Mouse (Mus musculus) cerebellum, adult 18-20 months (tissue): Measurements from ENCODE around the gene Mfn1.
A peak's percentile ranks its signal among the peaks of the same experiment; 100 is the strongest.

ENCODE experiments used
- DNase-seq, 2 experiments: peaks; one replicate each; pipeline ENCODE4 v3.0.0; 2021

Mfn1 gene

GRCm38 (mm10) chr3:32614786-32615185 is 85.5 kb downstream of the Mfn1 start:
- DNase-seq, result no peak

- DNase-seq, result no peak
Measured at GRCm38 (mm10) chr3:32615376-32615775, 86.1 kb downstream of the Mfn1 start.

DNA sequence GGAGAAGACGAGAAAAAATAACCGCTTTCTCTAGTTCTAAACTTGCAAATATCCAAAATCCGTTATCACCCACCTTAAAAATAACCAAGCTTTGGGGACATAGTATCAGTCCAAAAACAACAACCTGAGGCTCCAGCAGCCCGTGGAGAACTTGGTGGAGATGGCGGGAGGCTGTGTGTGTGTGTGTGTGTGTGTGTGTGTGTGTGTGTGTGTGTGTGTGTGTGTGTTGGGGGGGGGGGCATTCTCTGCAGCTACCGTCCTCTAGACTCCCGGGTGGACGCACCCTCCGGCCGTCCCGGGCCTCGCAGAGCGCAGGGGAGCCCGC is 86.7 kb downstream of the Mfn1 start:
- DNase-seq, result no peak

DNA sequence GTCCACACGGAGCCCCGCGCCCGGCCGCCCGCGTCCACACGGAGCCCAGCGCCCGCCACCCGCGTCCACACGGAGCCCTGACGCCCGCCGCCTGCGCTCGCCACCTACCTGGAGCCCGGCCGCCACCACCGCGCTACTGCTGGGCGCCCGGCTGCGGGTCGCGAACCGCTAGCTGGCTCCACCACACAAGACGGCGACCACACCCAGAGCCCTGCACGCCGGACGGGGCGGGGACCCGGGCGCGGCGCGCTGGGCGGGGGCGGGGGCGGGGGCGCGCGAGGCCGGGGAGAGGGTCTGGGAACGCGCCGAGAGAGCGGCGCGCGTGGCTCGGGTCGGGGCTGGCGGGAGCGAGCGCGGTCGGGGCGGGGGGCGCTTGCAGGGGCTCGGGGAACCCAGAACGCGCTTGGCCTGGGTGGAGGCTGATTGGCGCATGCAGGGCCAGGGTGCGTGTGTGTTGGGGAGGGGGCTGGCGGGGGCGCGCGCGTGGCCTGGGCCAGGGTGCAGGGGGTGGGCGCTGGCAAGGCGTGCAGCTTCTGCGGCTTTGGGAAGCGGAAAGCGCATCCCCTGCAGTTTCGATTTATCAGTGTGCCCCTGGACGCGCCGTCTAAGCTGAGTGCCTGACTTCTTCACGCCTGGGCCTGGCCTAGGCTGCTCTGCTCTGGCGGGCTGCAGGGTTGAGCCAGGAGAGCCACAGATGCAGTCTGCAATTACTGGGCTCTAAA is 87.2 kb downstream of the Mfn1 start, which contains the start of gene Gnb4:
Gene Gnb4, minus strand, starts transcription at position 255 of the 722 bp plus-strand sequence.
- DNase-seq, result peak in 1 of 2 experiments; percentile 8

DNA sequence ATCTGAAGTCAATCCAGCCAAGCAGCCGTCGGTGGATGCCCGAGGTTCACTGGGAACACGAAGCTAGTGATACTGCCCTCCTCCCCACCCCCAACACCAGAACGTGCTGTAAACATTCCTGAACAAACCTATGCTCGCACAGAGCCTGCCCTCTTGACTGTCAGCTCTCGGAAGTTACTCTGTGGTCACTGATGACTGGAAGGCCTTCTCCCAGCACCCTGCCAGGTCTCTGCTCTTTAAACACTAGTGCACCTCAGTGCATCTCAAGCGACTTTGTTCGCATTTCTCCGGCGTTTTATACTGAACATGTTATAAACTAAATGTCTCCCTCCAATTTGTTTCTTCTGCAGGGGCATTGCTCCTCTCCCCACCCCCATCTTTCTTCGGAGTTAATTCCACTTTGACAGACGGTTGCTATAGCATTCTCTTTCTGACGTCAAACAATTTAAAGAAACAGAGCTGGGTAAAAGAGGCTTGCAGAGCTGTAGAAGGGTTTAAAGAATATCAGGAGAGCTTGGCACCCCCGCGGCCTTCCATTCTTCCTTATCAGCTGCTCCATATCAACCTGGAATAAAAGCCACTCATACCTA is 87.9 kb downstream of the Mfn1 start:
- DNase-seq, result no peak

DNA sequence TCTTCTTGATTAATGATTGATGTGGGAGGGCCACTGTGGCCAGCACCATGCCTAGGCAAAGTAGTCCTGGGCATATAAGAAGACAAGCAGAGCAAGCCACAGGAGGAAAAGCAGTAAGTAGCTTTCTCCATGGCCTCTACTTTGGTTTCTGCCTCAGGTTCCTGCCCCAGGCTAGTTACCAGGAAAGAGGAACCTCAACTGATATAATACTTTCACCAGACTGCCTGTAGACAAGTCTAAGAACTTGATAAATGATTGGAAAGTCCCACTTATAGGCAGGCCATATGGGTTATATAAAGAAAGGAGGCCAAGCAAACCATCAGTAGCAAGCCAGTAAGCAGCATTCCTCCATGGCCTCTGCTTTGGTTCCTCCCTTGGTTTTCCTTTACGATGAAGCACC is 92.4 kb downstream of the Mfn1 start:
- DNase-seq, result no peak

DNA sequence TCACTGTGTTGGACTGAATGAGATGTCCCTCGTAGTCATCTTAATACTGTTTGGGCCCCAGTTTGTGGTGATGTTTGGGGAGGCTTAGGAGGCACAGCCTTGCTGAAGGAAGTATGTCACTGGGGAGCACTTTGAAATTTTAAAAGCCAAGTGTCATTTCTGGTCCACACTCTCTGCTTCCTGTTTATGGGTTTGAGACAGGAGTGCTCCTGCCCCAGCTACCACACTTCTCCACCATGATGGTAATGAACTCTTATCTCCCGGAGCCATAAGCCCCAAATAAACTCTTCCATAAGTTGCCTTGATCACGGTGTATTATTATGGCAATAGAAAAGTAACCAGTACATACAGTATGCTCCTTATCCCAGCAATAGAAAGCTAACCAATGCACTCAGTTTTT is 92.8 kb downstream of the Mfn1 start:
- DNase-seq, result no peak

DNA sequence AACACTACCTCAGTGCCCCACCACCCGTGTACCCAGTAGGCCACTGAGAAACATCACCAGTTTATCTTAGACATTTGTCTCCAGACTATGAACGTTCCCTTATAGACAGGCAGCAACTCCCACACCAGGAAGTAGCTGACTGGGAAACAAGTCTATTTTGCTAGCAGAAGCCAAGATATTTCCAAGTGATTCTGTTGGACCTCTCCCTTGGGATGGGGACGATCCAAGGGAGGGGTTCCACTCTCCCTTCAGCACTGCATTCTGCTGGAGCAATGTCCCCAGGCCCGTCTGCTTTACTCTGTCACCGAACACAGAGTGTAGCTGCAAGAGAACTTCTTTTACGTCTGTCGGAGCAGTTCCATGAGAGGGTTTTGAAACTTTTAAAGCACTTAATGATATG is 98.9 kb downstream of the Mfn1 start:
- DNase-seq, result no peak
